Mouse (Mus musculus) heart, adult 2 months (tissue): Measurements from ENCODE around the gene B4galnt3. TPM values are rescaled to one million over a fixed set of nuclear protein-coding genes. Genes with fewer than 3 reads are reported as not detected.

ENCODE experiments used
- DNase-seq, 2 experiments: peaks; one replicate each; pipeline ENCODE4 v3.0.0; 2021
- H3K27ac ChIP-seq: fragments of 200-600 bp; 2 replicates; pipeline ENCODE4 v1.8.1; 2022
- H3K27me3 ChIP-seq: fragments of 200-500 bp; 2 replicates; pipeline ENCODE4 v1.6.1; 2012; ENCODE audit warnings: mild to moderate bottlenecking, low read length, inconsistent platforms, mixed read lengths; ENCODE audit not compliant: control insufficient read depth, insufficient read depth
- H3K36me3 ChIP-seq: fragments of 200-500 bp; 2 replicates; pipeline ENCODE4 v1.6.1; 2012; ENCODE audit warnings: low read length, inconsistent platforms; ENCODE audit not compliant: control insufficient read depth, insufficient read depth
- H3K4me1 ChIP-seq: fragments of 200-500 bp; 2 replicates; pipeline ENCODE4 v1.6.1; 2011; ENCODE audit warnings: low read length; ENCODE audit not compliant: control insufficient read depth, insufficient read depth
- H3K4me3 ChIP-seq: fragments of 200-600 bp; 2 replicates; pipeline ENCODE4 v1.8.1; 2022
- H3K79me2 ChIP-seq: fragments of 200-500 bp; replicated peaks from 2 replicates; pipeline ENCODE4 v1.6.1; 2012; ENCODE audit warnings: mild to moderate bottlenecking, inconsistent platforms, low read length, moderate library complexity, mixed read lengths; ENCODE audit not compliant: control insufficient read depth, insufficient read depth
- H3K9ac ChIP-seq: fragments of 200-500 bp; 2 replicates; pipeline ENCODE4 v1.6.1; 2012; ENCODE audit warnings: low read depth, mild to moderate bottlenecking, control low read depth, inconsistent platforms, low read length, mixed read lengths
- CTCF ChIP-seq: fragments of 200-600 bp; IDR thresholded peaks from 2 replicates; pipeline ENCODE4 v1.8.1; 2022; ENCODE audit warnings: antibody characterized with exemption, mild to moderate bottlenecking, moderate library complexity
- EP300 ChIP-seq: fragments of 200-500 bp; IDR thresholded peaks from 2 replicates; pipeline ENCODE4 v1.6.1; 2011; ENCODE audit warnings: low read depth, low read length, control low read depth; ENCODE audit not compliant: insufficient read depth
- POLR2A ChIP-seq: fragments of 200-500 bp; IDR thresholded peaks from 2 replicates; pipeline ENCODE4 v1.6.1; 2011; ENCODE audit warnings: mild to moderate bottlenecking, low read depth, low read length, control low read depth; ENCODE audit not compliant: insufficient read depth
- WGBS: fragments of 180-500 bp; shearing (Covaris S2); methylation state at CpG from one replicate; pipeline ENCODE4 v1.1.7; 2018; 5-methylcytosine and 5-hydroxymethylcytosine counted together
- intact Hi-C: fragments of 180-260 bp; cut with DNase I; formaldehyde crosslinking; loops from one replicate; pipeline ENCODE4 v1.15.1; 2025
- polyA plus RNA-seq: library from polyadenylated mRNA; depleted of rRNA; stranded (reverse); fragments of >200 nt; gene quantifications from 2 replicates; pipeline ENCODE4 v1.2.3, GENCODE M21; 2012; rRNA removed
- total RNA-seq, 2 experiments: library from RNA; stranded (reverse); gene quantifications; 2 replicates each; pipeline ENCODE4 v1.2.3; 2021

B4galnt3 gene
- total and polyA plus RNA-seq, 3 experiments = 0.20 to 0.29 (median 0.20) TPM

- Histone ChIP-seq H3K9ac (no peak overlapping the region), H3K27me3 (no peaks in the 10 kb centered on the region), H3K4me3 (no peak overlapping the region), H3K27ac (no peak overlapping the region), H3K79me2 (no peaks in the 10 kb centered on the region), H3K36me3 (no peaks in the 10 kb centered on the region; the same call in 1 of the 2 replicates), H3K4me1 (peaks cover 17% of the 10 kb centered on the region)
- no peak for DNase-seq
- intact Hi-C loops = no loop called here
- no peak for TF ChIP-seq POLR2A
- 74% methylated on average over 4 of the region's 4 CpGs for WGBS
These were observed 138.8 kb downstream of the B4galnt3 start for GRCm38 (mm10) chr6:120155510-120155909.

- Histone ChIP-seq H3K4me1 (peaks cover 24% of the 10 kb centered on the region), H3K36me3 (no peaks in the 10 kb centered on the region; the same call in 1 of the 2 replicates), H3K4me3 (no peak overlapping the region), H3K27ac (no peak overlapping the region; the same call in 1 of the 2 replicates), H3K27me3 (no peaks in the 10 kb centered on the region), H3K9ac (no peak overlapping the region), H3K79me2 (no peaks in the 10 kb centered on the region)
- peak; percentile 49 to 68 for DNase-seq
- intact Hi-C loops = no loop called here
- WGBS = 63% methylated on average over 5 of the region's 5 CpGs
- TF ChIP-seq POLR2A = no peak
- 0 out of 2 replicates have a peak, but pooled peaks have one; percentile 22 for TF ChIP-seq EP300
- TF ChIP-seq CTCF = no peak
These were observed 139.6 kb downstream of the B4galnt3 start for GRCm38 (mm10) chr6:120154526-120155309.

Other genes starting within 250 kb of the B4galnt3 start
- not detected for gene Ninj2, start 201.2 kb downstream of the B4galnt3 start, total RNA-seq
- gene Ninj2, start 201.2 kb downstream of the B4galnt3 start, polyA plus RNA-seq = not detected in 2 replicates
- gene D330020A13Rik, start 195 bp downstream of the B4galnt3 start, total RNA-seq = not detected
- gene D330020A13Rik, start 195 bp downstream of the B4galnt3 start, polyA plus RNA-seq = not detected in 2 replicates
- 10 to 100 TPM; 27.6 to 28.8 TPM for gene Kdm5a, start 69.6 kb upstream of the B4galnt3 start, total RNA-seq
- gene Kdm5a, start 69.6 kb upstream of the B4galnt3 start, polyA plus RNA-seq = 3.4 and 6.5 TPM in 2 replicates
- gene Ccdc77, start 69.8 kb upstream of the B4galnt3 start, total RNA-seq = 1 to 10 TPM; 3.7 to 4.0 TPM
- 2.6 and 6.6 TPM in 2 replicates for gene Ccdc77, start 69.8 kb upstream of the B4galnt3 start, polyA plus RNA-seq
- 1 to 10 TPM; 2.1 to 2.4 TPM for gene Il17ra, start 168.7 kb upstream of the B4galnt3 start, total RNA-seq
- gene Il17ra, start 168.7 kb upstream of the B4galnt3 start, polyA plus RNA-seq = 5.4 and 5.9 TPM in 2 replicates
- not detected for gene Tmem121b, start 199.2 kb upstream of the B4galnt3 start, total RNA-seq
- gene Tmem121b, start 199.2 kb upstream of the B4galnt3 start, polyA plus RNA-seq = not detected in 2 replicates
- gene Hdhd5, start 236.8 kb upstream of the B4galnt3 start, total RNA-seq = 10 to 100 TPM; 17.1 to 18.4 TPM
- gene Hdhd5, start 236.8 kb upstream of the B4galnt3 start, polyA plus RNA-seq = 29.9 and 38.7 TPM in 2 replicates